In the genomic region with DNA sequence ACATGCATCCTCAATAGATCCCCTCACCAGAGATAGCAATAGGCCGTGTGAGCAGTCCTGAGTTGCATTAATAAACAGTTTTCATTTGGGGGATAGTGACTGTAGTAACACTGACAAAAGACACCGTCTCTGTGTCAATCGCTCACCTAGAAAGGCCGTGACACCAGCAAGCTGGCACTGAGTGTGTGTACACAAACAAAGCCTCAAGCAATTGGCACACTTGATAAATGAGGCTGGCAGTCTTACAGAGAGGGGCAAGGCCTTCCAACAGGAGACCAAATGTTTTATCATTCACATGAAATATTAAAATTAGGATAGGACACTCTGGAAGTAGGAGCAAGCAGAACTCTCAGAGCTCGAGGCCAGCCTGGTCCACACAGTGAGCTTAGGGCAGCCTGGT, we compare ENCODE assay signal across 26 mouse cellular contexts. TPM values are rescaled to one million over a fixed set of nuclear protein-coding genes. Genes with fewer than 3 reads are reported as not detected.
DNase-seq lines count a peak whose midpoint lies in the region; ATAC-seq and TF ChIP-seq lines count a peak whose summit lies in the region.
"Had no signal": no experiment of that assay in that cellular context is flagged by ENCODE, and none has a peak within 500 bp of the region (broad histone marks: within the 10 kb centered on the region; RNA-seq: fewer than 3 reads in every experiment).

No protein-coding gene starts in this region.

- no peak overlapping the region for H3K4me2 ChIP-seq in lung, embryonic 14.5 days
- H3K4me2 ChIP-seq in lung, postnatal 0 days (replicated peaks; ENCODE audit: low read depth, low read length) = no peak overlapping the region
- H3K4me2 ChIP-seq: embryonic facial prominence, embryonic 13.5 days; forebrain, embryonic 12.5 days; forebrain, embryonic 15.5 days; heart, embryonic 13.5 days; hindbrain, embryonic 12.5 days; hindbrain, embryonic 15.5 days had no signal

- WGBS in lung, embryonic 14.5 days = 56% methylated on average over 5 of the region's 5 CpGs
- 42% methylated on average over 5 of the region's 5 CpGs for WGBS in lung, postnatal 0 days

- TF ChIP-seq CTCF in lung, embryonic 14.5 days (IDR thresholded peaks at IDR 0.05; ENCODE audit: low read depth) = no peak
- no peak for TF ChIP-seq CTCF in lung, postnatal 0 days (IDR thresholded peaks at IDR 0.05)

- TF ChIP-seq EP300 in lung, postnatal 0 days (IDR thresholded peaks at IDR 0.05) = no peak

- no peak for ATAC-seq in lung, embryonic 14.5 days (ENCODE audit: insufficient read depth)
- ATAC-seq in lung, postnatal 0 days = no peak
- ATAC-seq: activated CD4-positive, CD25-positive, alpha-beta regulatory T cell, adult 4 months; forebrain, embryonic 15.5 days had no signal

- no peak overlapping the region for H3K4me3 ChIP-seq in lung, embryonic 14.5 days (ENCODE audit: low read depth, low read length)
- H3K4me3 ChIP-seq in lung, postnatal 0 days (ENCODE audit: low read depth, low read length) = no peak overlapping the region
- H3K4me3 ChIP-seq: embryonic facial prominence, embryonic 10.5 days; embryonic facial prominence, embryonic 13.5 days; erythroblast, embryonic 14.5 days; forebrain, embryonic 12.5 days; forebrain, embryonic 15.5 days; heart, adult 2 months; heart, embryonic 10.5 days; heart, embryonic 13.5 days; hindbrain, embryonic 12.5 days; hindbrain, embryonic 15.5 days had no signal

- no peaks in the 10 kb centered on the region for H3K27me3 ChIP-seq in lung, embryonic 14.5 days (ENCODE audit: insufficient read depth, low read length)
- H3K27me3 ChIP-seq in lung, postnatal 0 days (replicated peaks; ENCODE audit: insufficient read depth, low read length) = no peaks in the 10 kb centered on the region
- H3K27me3 ChIP-seq: embryonic facial prominence, embryonic 13.5 days; forebrain, embryonic 12.5 days; forebrain, embryonic 15.5 days; heart, embryonic 13.5 days; hindbrain, embryonic 12.5 days; hindbrain, embryonic 15.5 days had no signal

- H3K36me3 ChIP-seq in lung, embryonic 14.5 days (ENCODE audit: insufficient read depth) = no peaks in the 10 kb centered on the region
- no peaks in the 10 kb centered on the region for H3K36me3 ChIP-seq in lung, postnatal 0 days (ENCODE audit: insufficient read depth, low read length)
- H3K36me3 ChIP-seq: embryonic facial prominence, embryonic 10.5 days; embryonic facial prominence, embryonic 13.5 days; forebrain, embryonic 12.5 days; forebrain, embryonic 15.5 days; heart, embryonic 10.5 days; heart, embryonic 13.5 days; hindbrain, embryonic 12.5 days; hindbrain, embryonic 15.5 days had no signal

- H3K27ac ChIP-seq in lung, embryonic 14.5 days (ENCODE audit: low read depth) = 0 out of 2 replicates have a peak overlapping the region, but pooled peaks have one; percentile 96
- peak overlapping the region; percentile 89 for H3K27ac ChIP-seq in lung, postnatal 0 days (ENCODE audit: low read length)
- H3K27ac ChIP-seq: embryonic facial prominence, embryonic 10.5 days; embryonic facial prominence, embryonic 13.5 days; forebrain, embryonic 12.5 days; forebrain, embryonic 15.5 days; heart, adult 2 months; heart, embryonic 10.5 days; heart, embryonic 13.5 days; hindbrain, embryonic 12.5 days; hindbrain, embryonic 15.5 days had no signal

- peak; percentile 18 to 25 for DNase-seq in cerebellum, postnatal 10 days
- DNase-seq in cerebellum, adult 18-20 months = no peak
- no peak for DNase-seq in lung, embryonic 14.5 days
- no peak for DNase-seq in lung, postnatal 10 days
- DNase-seq in lung, postnatal 0 days (ENCODE audit: low spot score) = no peak
- no peak for DNase-seq in lung, postnatal 4 days
- no peak for DNase-seq in kidney, postnatal 36 days
- DNase-seq: adrenal gland, adult 8-10 months; adrenal gland, postnatal 25 days; cerebellum, adult 2 months; cerebellum, adult 9-11 months; cerebellum, postnatal 36 days; embryo, embryonic 11 days; gastrocnemius, postnatal 25 days; heart, adult 2 months had no signal

- peaks cover 16% of the 10 kb centered on the region; the same call in 1 of the 2 replicates for H3K4me1 ChIP-seq in lung, embryonic 14.5 days (ENCODE audit: insufficient read depth)
- H3K4me1 ChIP-seq in lung, postnatal 0 days (ENCODE audit: insufficient read depth, low read depth, low read length) = peaks cover 29% of the 10 kb centered on the region; the same call in 1 of the 2 replicates
- H3K4me1 ChIP-seq: forebrain, embryonic 12.5 days; hindbrain, embryonic 12.5 days; hindbrain, embryonic 15.5 days had no signal

- no peak overlapping the region for H3K9ac ChIP-seq in lung, embryonic 14.5 days
- H3K9ac ChIP-seq in lung, postnatal 0 days (replicated peaks; ENCODE audit: low read depth) = no peak overlapping the region
- H3K9ac ChIP-seq: embryonic facial prominence, embryonic 13.5 days; forebrain, embryonic 12.5 days; forebrain, embryonic 15.5 days; heart, embryonic 13.5 days; hindbrain, embryonic 12.5 days; hindbrain, embryonic 15.5 days had no signal

- H3K9me3 ChIP-seq in lung, embryonic 14.5 days (ENCODE audit: low read depth, low read length) = no peaks in the 10 kb centered on the region
- H3K9me3 ChIP-seq in lung, postnatal 0 days (ENCODE audit: low read length) = no peaks in the 10 kb centered on the region
- H3K9me3 ChIP-seq: embryonic facial prominence, embryonic 10.5 days; embryonic facial prominence, embryonic 13.5 days; forebrain, embryonic 12.5 days; forebrain, embryonic 15.5 days; heart, embryonic 10.5 days; heart, embryonic 13.5 days; hindbrain, embryonic 12.5 days; hindbrain, embryonic 15.5 days had no signal

RNA-seq across cellular contexts. Expression of gene Slc10a6, which starts 6.9 kb away (rescaled TPM):
- polyA plus RNA-seq in lung, embryonic 14.5 days (2014; fragmentation: Nextera tagmentation; extraction: Ambion mirVana) = 0.71 and 1.2 TPM in 2 replicates
- polyA plus RNA-seq in lung, postnatal 0 days (2015; fragmentation: Nextera tagmentation; extraction: Ambion mirVana) = 6.9 and 13.8 TPM in 2 replicates
- polyA plus RNA-seq: activated CD4-positive, CD25-positive, alpha-beta regulatory T cell, adult 4 months; cortical plate, adult 2 months; embryonic facial prominence, embryonic 10.5 days; forebrain, embryonic 12.5 days; forebrain, embryonic 15.5 days had no signal

RNA-seq across cellular contexts. Expression of gene 1700016H13Rik, which starts 33.5 kb away (rescaled TPM):
- polyA plus RNA-seq in lung, embryonic 14.5 days (2014; fragmentation: Nextera tagmentation; extraction: Ambion mirVana) = 0.45 and 0.53 TPM in 2 replicates
- polyA plus RNA-seq in lung, postnatal 0 days (2015; fragmentation: Nextera tagmentation; extraction: Ambion mirVana) = 1.3 and 1.5 TPM in 2 replicates
- polyA plus RNA-seq: activated CD4-positive, CD25-positive, alpha-beta regulatory T cell, adult 4 months; cerebellum, adult 2 months; cortical plate, adult 2 months; erythroblast, embryonic 14.5 days; forebrain, embryonic 12.5 days; heart, embryonic 10.5 days; hindbrain, embryonic 12.5 days had no signal

Comparison
In these comparisons a context has a peak if more than half of its experiments do, and no peak if none do; other contexts are left out.
1. DNase-seq: peak in cerebellum, postnatal 10 days (2 of 2); none in cerebellum, adult 18-20 months (0 of 2), lung, embryonic 14.5 days (single experiment), lung, postnatal 10 days (single experiment), lung, postnatal 0 days (single experiment), lung, postnatal 4 days (0 of 2) and kidney, postnatal 36 days (0 of 2).